Mouse (Mus musculus): ENCODE measurements around the gene Ispd. TPM values are rescaled to one million over a fixed set of nuclear protein-coding genes. Genes with fewer than 3 reads are reported as not detected.
A peak's percentile ranks its signal among the peaks of the same experiment; 100 is the strongest.

Ispd gene
- polyA plus RNA-seq, 1 experiment from 2014 or later: 11.7 TPM

DNA sequence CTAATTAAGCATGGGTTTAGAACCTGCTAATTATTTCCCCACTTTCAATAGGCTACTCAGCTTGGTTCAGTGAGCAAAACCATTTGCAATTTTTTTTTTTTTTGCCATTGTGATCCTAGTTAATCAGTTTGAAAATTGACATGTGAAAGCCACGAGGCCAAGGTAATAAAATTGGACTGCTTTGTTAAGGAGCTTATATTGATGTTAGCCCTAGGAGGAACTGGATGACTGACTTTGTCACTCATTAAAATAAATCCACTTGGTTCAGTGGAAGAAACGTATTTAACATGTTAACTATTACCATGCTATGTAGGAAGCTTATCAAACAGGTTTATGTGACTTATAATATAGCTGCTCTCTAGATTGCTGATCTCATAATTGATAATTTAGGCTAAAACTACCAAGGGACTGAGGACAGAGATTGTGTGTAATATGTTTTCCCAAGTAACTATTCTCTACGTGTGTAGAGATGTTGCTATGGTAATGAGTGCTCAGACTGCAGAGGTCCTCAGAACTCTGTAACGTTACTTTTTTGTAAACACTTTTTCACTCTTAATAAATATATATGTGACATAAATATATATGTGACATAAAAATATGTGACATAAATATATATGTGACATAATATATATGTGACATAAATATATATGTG lies 150.3 kb downstream of the Ispd start:
- H3K36me3 ChIP-seq: no peaks in the 10 kb centered on the region
- WGBS: 55% methylated on average over 4 of the region's 4 CpGs
- H3K4me3 ChIP-seq (replicated peaks): no peak overlapping the region
- H3K27ac ChIP-seq: no peak overlapping the region
- no peaks in the 10 kb centered on the region for H3K4me1 ChIP-seq (replicated peaks)
- peak; percentile 77 for ATAC-seq
- no peak overlapping the region for H3K9ac ChIP-seq
- no peaks in the 10 kb centered on the region for H3K27me3 ChIP-seq (replicated peaks)
- no peak overlapping the region for H3K4me2 ChIP-seq (replicated peaks)
- H3K9me3 ChIP-seq: no peaks in the 10 kb centered on the region

DNA sequence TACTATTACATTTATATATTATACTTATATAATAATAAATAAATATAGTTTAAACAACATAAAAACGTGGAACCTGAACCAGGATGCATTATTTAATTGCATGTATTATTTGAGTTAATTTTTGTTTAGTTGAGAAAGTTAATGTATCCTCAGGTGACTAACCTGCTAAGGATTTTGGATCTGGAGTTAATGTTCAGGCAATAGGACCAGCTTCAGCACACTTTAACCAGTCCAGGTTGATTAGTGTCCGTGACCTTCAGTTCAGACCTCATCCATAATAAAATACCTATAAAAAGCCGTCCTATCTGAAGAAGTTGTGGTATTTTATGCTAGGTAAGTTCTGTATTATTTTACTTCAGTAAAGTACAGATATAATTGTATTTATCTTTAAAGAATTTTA lies 151.3 kb downstream of the Ispd start:
- no peak overlapping the region for H3K4me2 ChIP-seq (replicated peaks)
- H3K9me3 ChIP-seq: no peaks in the 10 kb centered on the region
- H3K9ac ChIP-seq: no peak overlapping the region
- no peak overlapping the region for H3K4me3 ChIP-seq (replicated peaks)
- 79% methylated on average over 3 of the region's 3 CpGs for WGBS
- no peak for ATAC-seq
- no peaks in the 10 kb centered on the region for H3K4me1 ChIP-seq (replicated peaks)
- H3K27ac ChIP-seq: no peak overlapping the region
- H3K36me3 ChIP-seq: no peaks in the 10 kb centered on the region
- no peaks in the 10 kb centered on the region for H3K27me3 ChIP-seq (replicated peaks)

DNA sequence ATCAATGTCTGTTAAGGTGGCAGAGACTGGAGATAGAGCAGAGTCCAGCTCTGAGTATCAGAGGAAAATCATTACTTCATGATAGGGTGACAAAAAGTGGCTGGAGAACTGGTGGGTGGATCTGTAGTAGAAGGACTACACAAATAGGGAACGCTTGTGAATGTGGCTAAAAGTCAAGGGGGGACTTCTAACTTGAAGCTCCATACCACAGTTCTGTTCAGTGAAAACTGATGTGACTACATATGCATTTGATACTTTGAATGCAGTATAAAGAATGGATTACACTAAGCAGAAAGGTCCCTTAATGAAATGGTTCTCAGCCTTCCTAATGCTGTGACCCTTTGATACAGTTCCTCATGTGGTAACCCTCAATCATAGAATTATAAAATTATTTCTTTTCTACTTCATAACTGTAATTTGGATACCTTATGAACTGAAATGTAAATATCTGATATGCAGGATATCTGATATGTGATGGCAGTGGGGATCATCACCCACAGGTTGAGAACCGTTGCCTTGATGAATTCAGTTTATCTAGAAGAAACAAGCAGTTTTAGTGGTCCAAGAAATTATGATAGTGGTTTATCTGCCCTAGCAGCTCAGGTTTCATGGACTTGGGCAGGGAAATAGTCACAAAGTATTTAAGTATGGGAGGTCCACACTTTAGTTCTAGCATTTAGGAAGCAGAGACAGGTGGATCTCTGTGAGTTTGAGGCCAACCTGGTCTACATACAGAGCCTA lies 152.1 kb downstream of the Ispd start:
- Histone ChIP-seq H3K4me2 (replicated peaks) (no peak overlapping the region), H3K4me3 (replicated peaks) (no peak overlapping the region), H3K9me3 (no peaks in the 10 kb centered on the region), H3K4me1 (replicated peaks) (no peaks in the 10 kb centered on the region), H3K36me3 (no peaks in the 10 kb centered on the region), H3K9ac (no peak overlapping the region), H3K27ac (no peak overlapping the region), H3K27me3 (replicated peaks) (no peaks in the 10 kb centered on the region)
- 80% methylated on average over 2 of the region's 2 CpGs for WGBS
- ATAC-seq: no peak

DNA sequence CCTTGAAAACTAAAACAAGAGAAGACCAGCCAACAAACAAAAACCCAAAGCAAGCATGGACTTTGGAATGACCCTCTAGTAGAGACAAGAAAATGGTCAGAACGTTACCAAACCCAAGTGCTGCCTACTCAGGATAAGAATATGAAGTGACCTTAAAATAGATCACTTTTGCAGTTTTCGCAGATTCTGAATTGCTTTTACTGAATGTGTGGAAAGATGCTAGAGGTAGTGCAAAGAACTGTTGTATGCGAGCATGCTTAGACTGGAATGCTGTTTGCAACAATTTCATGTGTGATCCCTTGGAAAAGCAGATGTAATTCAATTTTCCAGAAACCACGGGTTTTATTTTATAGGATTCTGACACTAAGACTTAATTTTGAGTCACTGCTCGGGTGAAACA lies 153.3 kb downstream of the Ispd start:
- no peak overlapping the region for H3K27ac ChIP-seq
- no peaks in the 10 kb centered on the region for H3K4me1 ChIP-seq (replicated peaks)
- H3K4me2 ChIP-seq (replicated peaks): no peak overlapping the region
- no peak for ATAC-seq
- H3K4me3 ChIP-seq (replicated peaks): no peak overlapping the region
- no peaks in the 10 kb centered on the region for H3K27me3 ChIP-seq (replicated peaks)
- no peak overlapping the region for H3K9ac ChIP-seq
- no peaks in the 10 kb centered on the region for H3K36me3 ChIP-seq
- no peaks in the 10 kb centered on the region for H3K9me3 ChIP-seq
- WGBS: 89% methylated on average over 5 of the region's 5 CpGs

DNA sequence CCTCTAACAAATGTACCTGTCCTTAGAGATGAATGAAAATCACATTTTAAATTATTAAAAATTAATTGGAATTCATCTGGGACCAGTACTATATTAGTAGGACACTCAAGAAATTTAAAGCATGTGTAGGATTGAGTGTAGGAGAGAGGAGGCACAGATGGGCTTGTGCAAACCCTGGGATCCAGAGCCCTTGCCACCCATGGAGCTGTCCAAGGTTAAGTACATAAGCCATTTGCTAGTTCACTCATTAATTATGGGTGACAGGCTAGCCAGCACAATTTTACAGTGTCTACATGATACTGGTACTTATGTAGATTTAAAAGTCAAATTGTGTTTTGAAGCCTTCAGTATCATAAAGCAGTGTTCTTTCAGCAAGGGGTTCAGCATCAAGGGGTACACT lies 164.1 kb downstream of the Ispd start:
- no peak for ATAC-seq
- Histone ChIP-seq H3K4me1 (replicated peaks) (no peaks in the 10 kb centered on the region), H3K27me3 (replicated peaks) (no peaks in the 10 kb centered on the region), H3K4me2 (replicated peaks) (no peak overlapping the region), H3K36me3 (no peaks in the 10 kb centered on the region), H3K4me3 (replicated peaks) (no peak overlapping the region), H3K27ac (no peak overlapping the region), H3K9ac (no peak overlapping the region), H3K9me3 (no peaks in the 10 kb centered on the region)

DNA sequence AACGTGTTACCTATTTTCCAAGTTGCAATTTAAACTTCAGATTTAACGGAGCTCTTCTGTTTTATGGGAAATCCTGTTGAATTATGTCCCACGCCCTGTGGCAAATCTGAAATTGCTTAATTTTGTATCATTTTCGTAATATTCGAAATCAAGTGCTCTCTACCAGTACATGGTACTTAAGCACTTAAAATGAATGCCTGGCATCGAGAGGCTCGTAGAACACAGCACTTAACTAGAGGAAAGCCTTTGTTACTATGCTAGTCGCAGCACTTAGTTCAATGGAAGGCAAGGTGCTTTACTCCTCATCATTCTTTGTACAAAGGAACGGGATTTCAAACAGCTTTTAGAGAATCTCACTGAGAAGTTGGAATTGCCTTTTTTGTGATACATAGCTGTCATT lies 168.2 kb downstream of the Ispd start:
- no peaks in the 10 kb centered on the region for H3K9me3 ChIP-seq
- ATAC-seq: no peak
- H3K4me1 ChIP-seq (replicated peaks): no peaks in the 10 kb centered on the region
- no peak overlapping the region for H3K4me3 ChIP-seq (replicated peaks)
- H3K27ac ChIP-seq: no peak overlapping the region
- WGBS: 93% methylated on average over 9 of the region's 9 CpGs
- H3K27me3 ChIP-seq (replicated peaks): no peaks in the 10 kb centered on the region
- no peaks in the 10 kb centered on the region for H3K36me3 ChIP-seq
- H3K4me2 ChIP-seq (replicated peaks): no peak overlapping the region
- H3K9ac ChIP-seq: no peak overlapping the region

DNA sequence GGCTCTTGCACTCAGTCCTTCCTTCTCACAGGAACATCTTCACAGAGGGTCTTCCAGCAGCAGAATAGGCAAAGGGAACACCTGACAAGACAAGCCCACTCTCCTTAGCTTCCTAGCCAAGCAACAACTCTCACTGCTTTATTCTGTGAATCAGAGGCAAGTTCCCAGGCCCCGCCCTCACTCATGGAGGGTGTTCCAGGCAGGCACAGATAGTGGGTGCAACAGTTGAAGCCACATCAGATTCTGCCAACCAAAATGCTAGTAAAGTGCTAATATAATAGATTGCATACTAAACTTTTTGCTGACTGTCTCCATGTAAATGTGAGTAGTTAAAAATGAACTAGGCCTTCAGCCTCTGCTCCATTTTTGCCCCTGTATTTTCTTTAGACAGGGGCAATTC lies 173.4 kb downstream of the Ispd start:
- H3K4me3 ChIP-seq (replicated peaks): no peak overlapping the region
- ATAC-seq: no peak
- no peak overlapping the region for H3K9ac ChIP-seq
- no peaks in the 10 kb centered on the region for H3K9me3 ChIP-seq
- no peak overlapping the region for H3K4me2 ChIP-seq (replicated peaks)
- H3K4me1 ChIP-seq (replicated peaks): no peaks in the 10 kb centered on the region
- H3K27me3 ChIP-seq (replicated peaks): no peaks in the 10 kb centered on the region
- no peak overlapping the region for H3K27ac ChIP-seq
- H3K36me3 ChIP-seq: no peaks in the 10 kb centered on the region
- WGBS: 100% methylated on average over 1 of the region's 1 CpGs

DNA sequence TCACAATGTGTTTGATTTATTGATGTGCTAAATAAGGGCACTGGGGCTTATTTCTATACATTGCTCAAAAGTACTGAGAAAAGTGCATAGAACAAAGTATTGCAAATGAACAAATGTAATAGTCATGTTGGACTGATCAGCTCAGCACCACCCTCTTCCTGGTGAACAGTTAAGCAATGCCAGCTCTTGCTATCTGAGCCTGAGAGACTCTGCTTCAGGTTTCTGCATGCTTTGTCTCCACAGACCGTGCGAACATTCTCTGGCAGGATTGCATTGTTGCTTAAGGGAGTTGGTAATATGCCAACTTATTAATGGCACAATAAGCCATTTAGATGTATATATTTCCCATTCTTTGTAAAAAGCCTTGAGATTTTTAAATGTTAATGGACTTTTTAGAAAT lies 182.9 kb downstream of the Ispd start:
- Histone ChIP-seq H3K27ac (no peak overlapping the region), H3K9me3 (no peaks in the 10 kb centered on the region), H3K9ac (no peak overlapping the region), H3K4me1 (replicated peaks) (no peaks in the 10 kb centered on the region), H3K4me2 (replicated peaks) (no peak overlapping the region), H3K4me3 (replicated peaks) (no peak overlapping the region), H3K36me3 (no peaks in the 10 kb centered on the region), H3K27me3 (replicated peaks) (no peaks in the 10 kb centered on the region)
- ATAC-seq: no peak
- WGBS: 81% methylated on average over 2 of the region's 2 CpGs

DNA sequence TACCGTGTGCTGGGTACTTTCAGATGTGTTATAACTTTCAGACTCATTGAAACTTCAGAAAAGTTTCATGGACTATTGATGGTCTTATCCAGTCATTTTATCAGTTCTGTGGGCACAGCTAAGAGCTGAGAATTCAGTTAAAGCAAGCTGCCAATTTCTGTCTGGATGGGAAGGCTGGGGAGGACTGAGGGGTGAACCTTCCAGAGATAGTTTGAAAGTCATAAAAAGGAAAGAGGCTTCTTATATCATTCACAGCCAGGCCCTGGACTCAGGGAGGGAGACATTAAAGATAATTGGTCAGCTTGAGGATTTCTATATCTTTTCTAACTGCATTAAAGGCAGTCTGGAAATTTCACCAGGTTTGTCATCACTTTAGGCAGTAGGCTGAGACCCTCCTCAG lies 185.7 kb downstream of the Ispd start:
- H3K9me3 ChIP-seq: no peaks in the 10 kb centered on the region
- no peak overlapping the region for H3K4me2 ChIP-seq (replicated peaks)
- H3K9ac ChIP-seq: no peak overlapping the region
- WGBS: 68% methylated on average over 1 of the region's 1 CpGs
- H3K36me3 ChIP-seq: no peaks in the 10 kb centered on the region
- H3K27me3 ChIP-seq (replicated peaks): no peaks in the 10 kb centered on the region
- no peak overlapping the region for H3K27ac ChIP-seq
- ATAC-seq: no peak
- no peak overlapping the region for H3K4me3 ChIP-seq (replicated peaks)
- no peaks in the 10 kb centered on the region for H3K4me1 ChIP-seq (replicated peaks)

DNA sequence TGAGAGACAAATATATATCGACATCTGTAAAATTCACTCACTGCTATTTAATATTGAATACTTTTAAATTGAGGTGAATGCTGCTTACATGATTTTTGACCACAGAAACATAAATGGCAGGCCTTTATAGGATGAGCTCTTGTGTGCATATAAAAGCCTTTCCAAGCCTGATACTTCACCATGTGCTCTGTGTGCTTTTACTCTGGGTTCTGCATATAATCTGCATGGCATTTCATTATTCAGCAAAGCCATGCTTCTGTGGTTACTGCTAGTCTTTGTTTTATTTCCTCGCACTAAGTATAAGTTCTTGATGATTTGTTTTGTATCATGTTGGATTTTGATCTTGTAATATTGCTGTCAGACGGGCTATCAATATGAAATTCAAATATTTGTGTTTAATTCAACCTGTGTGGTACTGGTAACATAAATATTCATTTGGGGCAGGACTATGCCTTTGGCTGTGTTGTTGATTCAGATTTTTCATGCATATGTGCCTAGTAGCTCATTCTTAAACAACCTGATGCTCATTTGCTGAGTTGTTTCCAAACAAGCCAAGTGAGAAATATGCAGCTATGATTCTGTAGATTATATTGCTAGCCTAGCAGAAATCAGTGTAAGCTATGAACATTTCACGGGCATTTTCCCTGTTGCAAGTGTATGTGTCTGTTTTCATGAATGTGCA lies 189.3 kb downstream of the Ispd start:
- WGBS: 83% methylated on average over 4 of the region's 4 CpGs
- no peaks in the 10 kb centered on the region for H3K27me3 ChIP-seq (replicated peaks)
- no peak overlapping the region for H3K9ac ChIP-seq
- no peak overlapping the region for H3K4me2 ChIP-seq (replicated peaks)
- H3K4me1 ChIP-seq (replicated peaks): no peaks in the 10 kb centered on the region
- no peak overlapping the region for H3K4me3 ChIP-seq (replicated peaks)
- H3K36me3 ChIP-seq: no peaks in the 10 kb centered on the region
- no peak overlapping the region for H3K27ac ChIP-seq
- ATAC-seq: no peak
- no peaks in the 10 kb centered on the region for H3K9me3 ChIP-seq

DNA sequence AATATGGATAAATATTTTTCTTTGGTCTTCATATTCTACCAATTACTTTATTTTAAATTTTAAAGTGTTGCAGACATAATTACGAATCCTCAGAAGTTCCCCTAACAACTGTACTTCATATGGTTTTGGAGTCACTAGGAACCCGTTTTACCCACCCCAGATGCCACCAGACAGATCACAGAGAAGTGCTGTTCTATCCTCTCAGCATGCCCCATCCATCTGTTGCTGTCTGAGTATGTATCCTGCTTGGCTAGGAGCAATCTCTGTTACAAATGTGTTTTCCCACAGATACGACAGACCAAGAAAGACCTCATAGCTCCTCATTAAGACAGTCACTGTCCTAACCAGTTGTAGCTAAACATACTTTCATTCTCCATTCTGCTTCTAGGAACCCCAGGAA lies 203.6 kb downstream of the Ispd start:
- 62% methylated on average over 3 of the region's 3 CpGs for WGBS

DNA sequence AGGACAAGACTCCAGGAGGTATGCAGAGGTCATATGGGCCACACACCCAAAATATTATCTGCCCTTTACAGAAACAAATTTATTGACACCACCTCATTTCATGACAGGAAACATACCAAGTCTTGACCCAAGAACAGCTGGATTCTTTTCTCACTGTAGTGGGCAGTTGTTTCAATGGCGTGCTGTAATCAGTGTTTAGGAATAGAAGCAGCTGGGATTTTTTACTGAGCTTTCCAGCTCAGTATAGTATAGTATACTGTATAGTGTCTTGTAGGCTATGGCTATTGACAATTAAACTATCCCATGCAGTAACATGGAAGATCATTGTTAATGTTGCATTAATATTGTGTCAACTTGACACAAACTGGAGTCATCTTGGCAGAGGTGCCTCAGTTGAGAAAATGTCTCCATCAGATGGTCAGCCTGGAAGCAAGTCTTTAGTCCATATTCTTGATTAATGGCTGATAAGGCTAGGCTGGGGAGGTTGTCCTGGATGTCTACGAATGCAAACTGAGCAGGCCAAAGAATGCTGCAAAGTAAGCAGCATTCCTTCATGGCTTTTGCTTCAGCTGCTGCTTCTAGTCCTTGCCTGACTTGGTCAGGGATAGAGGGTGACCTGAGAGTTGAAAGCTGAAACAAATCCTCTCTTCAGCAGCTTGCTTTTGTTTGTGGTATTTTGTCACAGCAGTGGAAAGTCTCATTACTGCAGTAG lies 216.4 kb downstream of the Ispd start:
- WGBS: 51% methylated on average over 2 of the region's 2 CpGs
- H3K4me3 ChIP-seq (replicated peaks): no peak overlapping the region
- no peaks in the 10 kb centered on the region for H3K9me3 ChIP-seq
- no peaks in the 10 kb centered on the region for H3K4me1 ChIP-seq (replicated peaks)
- no peaks in the 10 kb centered on the region for H3K27me3 ChIP-seq (replicated peaks)
- no peak overlapping the region for H3K27ac ChIP-seq
- no peaks in the 10 kb centered on the region for H3K36me3 ChIP-seq
- ATAC-seq: no peak
- no peak overlapping the region for H3K9ac ChIP-seq
- H3K4me2 ChIP-seq (replicated peaks): no peak overlapping the region

More for the DNA sequence above, 203.6 kb downstream of the Ispd start:
- no peaks in the 10 kb centered on the region for H3K4me1 ChIP-seq (replicated peaks)
- no peak for ATAC-seq
- H3K4me2 ChIP-seq (replicated peaks): no peak overlapping the region
- no peaks in the 10 kb centered on the region for H3K27me3 ChIP-seq (replicated peaks)
- H3K9ac ChIP-seq: no peak overlapping the region
- no peak overlapping the region for H3K4me3 ChIP-seq (replicated peaks)
- no peaks in the 10 kb centered on the region for H3K36me3 ChIP-seq
- H3K9me3 ChIP-seq: no peaks in the 10 kb centered on the region
- H3K27ac ChIP-seq: no peak overlapping the region
